Mouse (Mus musculus) stomach, postnatal 0 days (tissue): ENCODE measurements around the gene Gm8212. TPM values are rescaled to one million over a fixed set of nuclear protein-coding genes. Genes with fewer than 3 reads are reported as not detected.
"Not testable (repeated sequence)": the region's sequence is repeated elsewhere in the genome, so short reads cannot be mapped to it uniquely, and the experiment has no call there.

Experiments
- ATAC-seq: fragments of 200-750 bp; cut with Nextera tagmentation; 2 replicates; pipeline ENCODE4 v1.8.0; 2017; ENCODE audit not compliant: low FRiP score, low TSS enrichment
- DNase-seq: peaks from one replicate; pipeline ENCODE4 v3.0.0-alpha.2; 2016; ENCODE audit warnings: low spot score
- H3K27ac ChIP-seq: fragments of 300-500 bp; sonication (generic); replicated peaks from 2 replicates; pipeline ENCODE4 v1.5.1; 2014; ENCODE audit warnings: mild to moderate bottlenecking, control low read depth
- H3K27me3 ChIP-seq: fragments of 300-500 bp; sonication (generic); 2 replicates; pipeline ENCODE4 v1.6.1; 2014; ENCODE audit warnings: low read length; ENCODE audit not compliant: control insufficient read depth, insufficient read depth
- H3K36me3 ChIP-seq: fragments of 300-500 bp; sonication (generic); 2 replicates; pipeline ENCODE4 v1.6.1; 2014; ENCODE audit warnings: low read length, mixed read lengths; ENCODE audit not compliant: control insufficient read depth, insufficient read depth
- H3K4me1 ChIP-seq: fragments of 300-500 bp; sonication (generic); replicated peaks from 2 replicates; pipeline ENCODE4 v1.6.1; 2014; ENCODE audit warnings: antibody characterized with exemption; ENCODE audit not compliant: control insufficient read depth, insufficient read depth
- H3K4me2 ChIP-seq: fragments of 300-500 bp; sonication (generic); replicated peaks from 2 replicates; pipeline ENCODE4 v1.6.1; 2014; ENCODE audit warnings: low read depth, mild to moderate bottlenecking, control low read depth, moderate library complexity
- H3K4me3 ChIP-seq: fragments of 300-500 bp; sonication (generic); 2 replicates; pipeline ENCODE4 v1.5.1; 2014; ENCODE audit warnings: low read depth, low read length, control low read depth
- H3K9ac ChIP-seq: fragments of 300-500 bp; sonication (generic); 2 replicates; pipeline ENCODE4 v1.6.1; 2014; ENCODE audit warnings: mild to moderate bottlenecking, low read length, control low read depth, mixed read lengths
- H3K9me3 ChIP-seq: fragments of 300-500 bp; sonication (generic); 2 replicates; pipeline ENCODE4 v1.6.1; 2016; ENCODE audit warnings: low read length; ENCODE audit not compliant: control insufficient read depth
- CTCF ChIP-seq: IDR thresholded peaks from 2 replicates; pipeline ENCODE4 v1.5.1; 2016; ENCODE audit warnings: antibody characterized with exemption, low read depth, mild to moderate bottlenecking, moderate library complexity
- EP300 ChIP-seq: optimal IDR thresholded peaks from 2 replicates; pipeline ENCODE3; 2016; ENCODE audit warnings: antibody characterized with exemption
- WGBS: fragments of 180-500 bp; shearing (Covaris S2); extraction: QIAGEN DNeasy Blood & Tissue Kit; methylation state at CpG from one replicate; pipeline ENCODE4 v1.1.7; 2014; 5-methylcytosine and 5-hydroxymethylcytosine counted together
- polyA plus RNA-seq: library from polyadenylated mRNA; unstranded; fragments of >200 nt; fragmentation: Nextera tagmentation; extraction: Ambion mirVana; gene quantifications from 2 replicates; pipeline ENCODE4 v1.2.1, GENCODE M21; 2015

The Gm8212 gene
- polyA plus RNA-seq = not detected in 2 replicates

DNA sequence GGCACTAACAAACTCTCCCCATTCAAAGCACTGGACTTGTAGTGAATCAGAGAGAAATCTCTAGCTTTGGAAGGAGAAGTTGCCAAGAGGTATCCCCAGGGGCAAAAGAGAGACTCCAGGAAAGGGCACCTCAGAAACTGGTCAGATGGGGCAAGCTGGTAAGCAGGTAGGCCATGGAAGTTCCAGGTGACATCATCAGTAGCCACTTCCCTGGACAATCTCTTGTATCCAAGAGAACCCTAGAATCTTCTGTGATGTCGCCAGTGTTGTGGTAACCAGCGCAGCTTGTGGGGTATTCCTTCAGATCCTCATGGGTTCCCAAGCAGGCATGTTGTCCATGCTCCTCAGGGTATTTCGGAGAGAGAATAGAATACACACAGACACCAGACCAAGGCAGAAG lies at the start of gene Gm8212:
Gene Gm8212, plus strand, starts transcription at position 301 of the 400 bp plus-strand sequence.
- not testable (repeated sequence) for H3K4me1 ChIP-seq, DNase-seq, H3K27ac ChIP-seq, H3K9me3 ChIP-seq, H3K27me3 ChIP-seq, H3K4me2 ChIP-seq, ATAC-seq, H3K4me3 ChIP-seq, H3K36me3 ChIP-seq, H3K9ac ChIP-seq
- 100% methylated on average over 1 of the region's 3 CpGs for WGBS

- not testable (repeated sequence) for H3K4me2 ChIP-seq, H3K27ac ChIP-seq, H3K36me3 ChIP-seq, DNase-seq, H3K9me3 ChIP-seq, H3K4me1 ChIP-seq, H3K4me3 ChIP-seq, H3K27me3 ChIP-seq, H3K9ac ChIP-seq, ATAC-seq
- 85% methylated on average over 3 of the region's 3 CpGs for WGBS
Measured at GRCm38 (mm10) chr14:44213154-44213553, 15.7 kb downstream of the Gm8212 start, which contains the start of gene 4930503E14Rik. Gene 4930503E14Rik (minus strand): TSS chr14:44213254.

GRCm38 (mm10) chr14:44248039-44248438 lies 50.6 kb downstream of the Gm8212 start:
- 92% methylated on average over 16 of the region's 16 CpGs for WGBS
- no peaks in the 10 kb centered on the region for H3K4me1 ChIP-seq
- TF ChIP-seq CTCF (no peak), EP300 (no peak)
- no peak overlapping the region for H3K27ac ChIP-seq
- H3K36me3 ChIP-seq = no peaks in the 10 kb centered on the region
- no peaks in the 10 kb centered on the region for H3K9me3 ChIP-seq
- no peaks in the 10 kb centered on the region for H3K27me3 ChIP-seq
- no peak overlapping the region for H3K4me2 ChIP-seq
- DNase-seq (no peak), ATAC-seq (no peak)
- no peak overlapping the region for H3K4me3 ChIP-seq
- H3K9ac ChIP-seq = no peak overlapping the region

Other genes with a start within 250 kb of the Gm8212 start
- gene Ang5, start 240.6 kb upstream of the Gm8212 start, polyA plus RNA-seq = not detected in 2 replicates
- not detected in 2 replicates for gene Ang6, start 195.4 kb upstream of the Gm8212 start, polyA plus RNA-seq
- gene Ear2, start 95.0 kb upstream of the Gm8212 start, polyA plus RNA-seq = 0.15 TPM in 1 of 2 replicates, not detected in the other
- not detected in 2 replicates for gene Gm3327, start 73.8 kb upstream of the Gm8212 start, polyA plus RNA-seq
- 0.13 TPM in 1 of 2 replicates, not detected in the other for gene 4930503E14Rik, start 15.6 kb downstream of the Gm8212 start, polyA plus RNA-seq
- gene Gm8220, start 87.9 kb downstream of the Gm8212 start, polyA plus RNA-seq = not detected in 2 replicates
- not detected in 2 replicates for gene Gm5930, start 140.9 kb downstream of the Gm8212 start, polyA plus RNA-seq
- not detected in 2 replicates for gene Gm8229, start 167.7 kb downstream of the Gm8212 start, polyA plus RNA-seq
- not detected in 2 replicates for gene Gm3371, start 213.0 kb downstream of the Gm8212 start, polyA plus RNA-seq
- gene Gm8232, start 236.0 kb downstream of the Gm8212 start, polyA plus RNA-seq = not detected in 2 replicates